Mouse (Mus musculus): ENCODE measurements around the gene Tmem88. TPM values are rescaled to one million over a fixed set of nuclear protein-coding genes. Genes with fewer than 3 reads are reported as not detected.

The Tmem88 gene
- total RNA-seq, 2 experiments from 2014 or later: 3.6 to 3.8 TPM

DNA sequence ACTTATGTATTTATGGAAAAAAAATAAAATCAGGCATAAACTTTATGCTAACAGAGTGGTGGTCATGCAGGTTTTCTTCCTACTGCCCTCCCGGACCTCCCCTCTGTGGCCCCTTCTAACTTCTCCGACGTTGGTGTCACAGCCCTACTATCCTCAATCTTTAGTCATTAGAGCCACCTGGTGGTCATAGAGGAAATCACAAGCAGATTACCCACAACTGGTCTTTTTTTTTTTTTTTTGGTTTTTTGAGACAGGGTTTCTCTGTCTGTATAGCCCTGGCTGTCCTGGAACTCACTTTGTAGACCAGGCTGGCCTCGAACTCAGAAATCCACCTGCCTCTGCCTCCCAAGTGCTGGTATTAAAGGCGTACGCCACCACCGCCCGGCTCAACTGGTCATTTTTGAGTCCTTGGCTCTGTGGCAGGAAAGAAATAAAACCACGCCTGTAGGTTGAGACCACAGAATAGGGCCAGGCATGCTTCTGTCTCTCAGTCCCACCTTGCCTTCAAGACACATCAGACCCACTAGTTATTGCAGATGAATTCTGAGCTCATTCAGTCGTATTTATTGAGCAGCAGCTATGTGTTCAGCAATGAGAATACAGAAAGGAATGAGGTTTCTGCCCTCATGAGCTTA is 7.5 kb downstream of the Tmem88 start:
- peak; percentile 80 to 82 for DNase-seq (ENCODE audit: low spot score in 2 of 2)
- intact Hi-C loops (cut with DNase I): loop anchor here (1.0 to 2.0 kb wide), 3 partner anchors 118 to 132 kb away; no protein-coding TSS in a partner anchor

DNA sequence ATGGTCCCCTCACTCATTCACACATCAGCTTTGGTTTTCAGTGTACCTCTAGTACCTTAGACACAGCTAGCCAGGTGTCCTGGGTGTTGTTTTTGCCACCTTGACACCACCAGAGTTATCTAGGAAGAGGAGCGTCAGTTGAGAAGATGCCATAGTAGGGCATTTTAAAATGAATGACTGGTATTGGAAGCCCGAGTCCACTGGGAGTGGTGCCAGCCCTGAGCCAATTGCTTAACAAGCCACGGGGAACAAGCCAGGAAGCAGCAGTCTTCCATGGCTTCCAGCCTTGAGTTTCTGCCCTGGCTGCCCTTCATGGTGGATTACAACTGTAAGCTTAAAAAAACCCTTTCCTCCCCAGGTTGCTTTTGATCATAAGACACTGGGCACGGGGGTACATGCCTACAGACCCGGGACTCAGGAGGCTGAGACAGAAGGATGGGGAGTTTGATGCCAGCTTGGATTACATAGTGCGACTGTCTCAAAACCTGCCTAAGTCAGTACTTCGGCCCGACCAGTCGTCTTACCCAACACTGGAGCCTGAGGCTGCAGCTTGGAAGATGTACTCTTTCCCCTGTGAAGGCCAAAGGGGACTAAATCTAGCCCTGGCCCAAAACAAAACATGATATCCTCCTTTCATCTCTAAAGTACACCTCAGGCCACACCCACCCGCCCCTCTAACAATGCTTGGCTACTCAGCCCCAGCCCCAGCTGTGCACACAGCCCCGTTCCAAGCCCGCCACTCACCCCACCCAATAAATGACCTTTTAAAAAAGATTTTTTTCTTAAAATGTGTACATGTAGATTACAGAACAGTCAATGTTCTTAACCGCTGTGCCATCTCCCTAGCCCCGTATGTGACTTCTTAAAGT is 8.3 kb downstream of the Tmem88 start:
- intact Hi-C loops (cut with DNase I): loop anchor here (1.0 to 5.0 kb wide), 5 partner anchors 65 to 192 kb away; partner anchors contain the start of gene Alox8
- peak in 1 of 2 experiments; percentile 59 for DNase-seq (ENCODE audit: low spot score in 2 of 2)

DNA sequence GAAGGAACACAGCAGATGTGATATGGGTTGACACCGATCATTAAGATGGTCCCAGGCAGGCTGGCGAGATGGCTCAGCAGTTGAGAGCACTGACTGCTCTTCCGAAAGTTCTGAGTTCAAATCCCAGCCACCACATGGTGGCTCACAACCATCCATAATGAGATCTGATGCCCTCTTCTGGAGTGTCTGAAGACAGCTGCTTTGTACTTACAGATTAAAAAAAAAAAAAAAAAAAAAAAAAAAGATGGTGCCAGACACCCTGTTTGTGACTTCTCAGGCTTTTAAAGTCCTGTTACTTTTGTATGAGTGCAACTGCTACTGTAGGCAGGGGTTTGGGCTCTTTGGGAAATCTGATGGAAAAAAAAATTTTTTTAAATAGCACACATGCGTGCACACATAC is 9.4 kb downstream of the Tmem88 start:
- DNase-seq (ENCODE audit: low spot score in 2 of 2): no peak

DNA sequence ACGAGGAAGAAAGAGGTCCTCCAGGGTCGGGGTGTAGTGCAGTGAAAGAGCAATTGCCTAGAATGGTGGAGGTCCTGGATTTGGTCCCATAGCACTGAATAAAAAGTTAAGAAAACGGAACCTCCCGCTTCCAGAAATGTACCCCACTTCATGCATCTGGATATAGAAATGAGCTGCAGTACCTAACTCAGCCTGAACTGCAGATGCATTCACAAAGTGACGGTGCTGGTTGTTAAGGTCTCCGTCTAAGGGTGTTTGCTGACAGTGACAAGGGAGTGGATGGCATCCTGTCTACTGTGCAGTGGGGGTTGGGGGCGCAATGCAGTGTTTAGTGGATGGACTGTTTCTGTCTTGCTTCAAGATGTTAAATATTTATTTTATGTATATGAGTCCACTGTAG is 11.3 kb downstream of the Tmem88 start:
- intact Hi-C loops (cut with DNase I): loop anchor here (5.0 kb wide), 1 partner anchor 189 kb away; the partner anchor contains the start of gene Alox8
- no peak for DNase-seq (ENCODE audit: low spot score in 2 of 2)

More for the DNA sequence above, 9.4 kb downstream of the Tmem88 start:
- intact Hi-C loops (cut with DNase I): loop anchor here (2.0 to 5.0 kb wide), 2 partner anchors 64 to 191 kb away; partner anchors contain the start of gene Alox8

DNA sequence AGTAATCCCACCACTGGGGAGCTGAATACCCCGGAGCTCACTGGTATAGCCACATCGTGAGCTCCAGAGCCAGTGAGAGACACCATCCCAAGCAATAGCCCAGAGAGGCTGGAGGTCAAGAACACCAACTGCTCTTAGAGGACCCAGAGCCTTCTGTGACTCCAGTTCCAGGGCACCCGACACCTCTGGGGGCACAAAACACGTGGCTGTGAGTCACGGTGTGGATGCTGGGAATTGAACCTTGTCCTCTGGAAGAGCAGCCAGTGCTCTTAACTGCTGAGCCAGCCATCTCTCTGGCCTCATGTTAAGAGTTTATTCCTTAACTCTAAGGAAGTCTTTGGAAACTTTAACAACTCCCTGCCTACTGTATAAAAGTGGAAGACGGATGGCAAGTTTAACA is 13.1 kb downstream of the Tmem88 start:
- no peak for DNase-seq (ENCODE audit: low spot score in 2 of 2)
- intact Hi-C loops (cut with DNase I): loop anchor here (5.0 kb wide), 1 partner anchor 188 kb away; the partner anchor contains the start of gene Alox8

DNA sequence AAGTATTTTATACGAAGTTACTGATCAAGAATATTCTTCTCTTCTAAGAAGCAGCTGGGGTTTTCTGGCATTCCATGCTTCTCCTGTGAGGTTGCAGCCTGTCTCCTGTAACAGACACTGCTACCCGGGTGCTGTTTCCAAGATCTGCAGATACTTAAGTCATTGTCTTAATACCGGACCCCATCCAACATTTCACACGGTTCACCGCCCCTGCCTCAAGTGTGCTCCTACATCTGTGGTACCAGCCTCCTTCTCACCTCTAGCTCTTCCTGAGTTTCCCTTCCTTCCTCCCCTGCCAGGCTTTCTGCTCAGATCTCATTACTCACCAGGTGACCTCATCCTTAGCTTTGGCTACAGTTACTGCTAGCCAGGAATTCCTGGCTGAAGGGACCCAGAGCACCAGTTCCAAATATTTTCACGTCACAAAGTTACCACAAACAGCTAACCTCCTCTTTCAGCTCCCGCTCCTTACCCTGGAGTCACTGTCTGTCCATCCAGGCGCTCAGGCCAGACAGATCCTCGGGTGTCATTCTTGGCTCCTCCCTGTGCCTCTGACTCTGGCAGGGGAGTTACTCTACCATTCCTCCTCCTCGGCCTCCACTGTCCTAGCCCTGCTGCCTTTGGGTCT is 15.4 kb downstream of the Tmem88 start:
- intact Hi-C loops (cut with DNase I): no loop called here
- no peak for DNase-seq (ENCODE audit: low spot score in 2 of 2)

DNA sequence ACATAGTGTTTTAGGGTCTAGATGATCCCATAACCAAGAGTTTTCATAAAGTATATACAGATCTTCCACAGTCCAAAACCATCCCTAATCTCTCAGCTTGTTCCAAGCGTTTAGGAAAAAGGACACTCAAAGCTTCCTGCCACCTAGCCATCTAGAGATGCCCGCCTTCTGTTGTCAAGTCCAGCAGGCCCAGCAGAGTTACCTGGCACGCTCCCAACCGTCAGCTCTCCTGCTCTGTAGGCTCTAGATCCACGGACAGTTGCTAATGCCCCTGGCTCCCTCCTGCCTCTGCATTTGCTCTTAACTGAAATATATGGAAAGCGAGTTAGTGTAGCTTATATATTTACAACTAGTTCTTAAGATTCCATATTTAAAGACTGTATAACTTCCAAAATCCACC is 16.7 kb downstream of the Tmem88 start:
- DNase-seq (ENCODE audit: low spot score in 2 of 2): no peak
- intact Hi-C loops (cut with DNase I): no loop called here

DNA sequence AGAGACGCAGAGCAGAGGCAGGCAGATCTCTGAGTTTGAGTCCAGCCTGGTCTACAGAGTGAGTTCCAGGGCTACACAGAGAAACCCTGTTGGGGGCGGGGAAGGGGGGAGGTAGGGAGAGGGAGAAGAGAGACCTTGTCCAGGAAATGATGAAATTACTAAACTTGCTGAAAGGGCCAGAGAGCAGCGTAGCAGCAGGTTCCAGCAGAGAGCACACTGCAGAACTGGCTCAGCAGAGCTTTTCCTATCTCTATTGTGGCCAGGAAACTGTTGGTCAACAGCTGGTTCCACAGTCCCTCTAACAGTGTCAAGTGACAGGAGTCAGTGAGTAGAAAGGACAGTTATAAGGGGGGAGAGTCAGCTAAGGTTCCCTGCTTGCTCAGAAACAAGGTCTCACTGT is 18.4 kb downstream of the Tmem88 start:
- intact Hi-C loops (cut with DNase I): no loop called here
- no peak for DNase-seq (ENCODE audit: low spot score in 2 of 2)

DNA sequence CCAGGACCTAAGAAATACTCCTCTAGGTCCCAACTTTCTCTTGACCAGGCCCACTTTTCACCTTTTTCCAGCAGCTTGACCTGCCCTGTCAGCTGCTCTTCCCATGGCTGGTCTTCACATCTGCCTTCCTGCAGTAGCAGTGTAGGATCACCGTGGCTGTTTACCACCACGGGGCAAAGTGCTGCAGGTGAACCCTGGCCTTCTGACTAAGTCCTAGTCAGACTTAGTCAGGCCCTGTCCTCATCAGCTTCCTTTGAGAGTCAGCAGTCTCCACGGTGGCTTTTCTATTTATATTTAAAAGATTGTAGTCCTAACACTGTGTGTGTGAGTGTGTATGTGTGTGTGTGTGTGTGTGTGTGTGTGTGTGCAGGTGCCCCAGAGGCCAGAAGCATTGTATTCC is 20.3 kb downstream of the Tmem88 start:
- no peak for DNase-seq (ENCODE audit: low spot score in 2 of 2)
- intact Hi-C loops (cut with DNase I): no loop called here

DNA sequence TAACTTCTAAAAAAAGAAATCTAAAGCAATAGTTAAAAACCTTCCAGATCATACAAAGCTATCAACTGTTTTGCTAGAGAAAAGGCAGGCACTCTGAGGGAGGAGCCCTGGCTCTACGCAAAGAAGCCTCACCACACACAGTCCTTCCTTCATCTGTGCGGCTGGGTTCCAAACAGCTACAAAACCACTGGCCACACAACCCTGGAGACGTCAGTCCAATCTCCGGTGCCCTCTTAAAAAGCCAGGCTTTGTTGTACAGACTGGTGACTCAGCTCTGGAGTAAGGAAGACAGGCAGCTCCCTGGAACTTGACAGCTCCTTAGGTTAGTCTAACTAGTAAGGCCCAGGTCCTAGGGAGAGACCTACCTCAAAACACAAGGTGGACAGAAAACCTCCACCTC is 22.4 kb downstream of the Tmem88 start:
- intact Hi-C loops (cut with DNase I): no loop called here
- DNase-seq (ENCODE audit: low spot score in 2 of 2): no peak

DNA sequence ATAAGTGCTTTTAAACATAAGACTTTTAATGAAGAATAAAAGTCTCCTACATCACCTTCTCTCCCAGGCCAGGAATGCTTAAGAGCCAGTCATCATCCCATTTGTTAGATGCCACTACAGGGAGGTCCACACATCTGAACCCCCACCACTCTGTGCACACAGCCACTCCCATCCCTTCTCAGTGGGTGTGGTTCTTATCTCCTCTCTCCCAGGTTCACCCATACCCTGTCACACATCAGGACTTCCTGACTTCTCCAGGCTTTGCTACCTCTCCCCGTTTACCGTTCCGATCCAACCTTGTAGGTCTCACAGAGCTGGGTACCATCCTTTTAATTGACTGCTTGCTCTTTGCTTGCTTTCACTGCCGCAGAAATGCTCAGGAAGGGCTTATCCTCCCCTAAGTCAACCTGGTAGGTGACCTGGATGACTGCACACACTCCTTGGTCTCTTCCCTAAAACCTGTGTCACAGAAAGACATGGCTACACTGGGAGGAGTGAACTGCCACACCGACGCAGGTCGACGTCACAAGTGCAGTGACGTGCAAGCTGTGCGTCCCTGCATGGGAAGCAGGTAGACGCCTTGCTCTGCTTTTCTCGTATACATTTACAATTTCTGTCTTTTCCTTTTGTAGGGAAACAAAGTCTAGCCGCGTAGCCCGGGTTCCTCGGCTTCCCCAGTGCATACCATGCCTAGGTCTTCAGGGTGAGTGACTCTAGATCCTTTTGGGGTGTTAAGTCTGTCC is 24.6 kb downstream of the Tmem88 start:
- intact Hi-C loops (cut with DNase I): no loop called here

DNA sequence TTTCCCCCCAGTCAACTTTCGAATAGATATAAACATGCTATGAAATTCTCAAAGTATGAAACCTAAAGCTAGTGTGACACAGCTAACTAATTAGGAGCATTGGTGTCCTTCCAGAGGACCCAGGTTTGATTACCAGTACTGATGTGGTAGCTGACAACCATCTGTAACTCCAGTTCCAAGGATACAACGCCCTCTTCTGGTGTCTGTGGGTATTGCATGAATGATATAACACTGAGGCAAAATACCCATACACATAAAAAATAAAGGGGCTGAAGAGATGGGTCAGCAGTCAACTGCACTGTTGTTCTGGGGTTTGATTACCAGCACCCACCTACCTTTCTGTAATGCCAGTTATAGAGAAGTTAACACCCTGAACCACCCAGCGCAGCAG is 25.3 kb downstream of the Tmem88 start:
- intact Hi-C loops (cut with DNase I): no loop called here
- no peak for DNase-seq (ENCODE audit: low spot score in 2 of 2)

More for the DNA sequence above, 24.6 kb downstream of the Tmem88 start:
- DNase-seq (ENCODE audit: low spot score in 2 of 2): no peak

DNA sequence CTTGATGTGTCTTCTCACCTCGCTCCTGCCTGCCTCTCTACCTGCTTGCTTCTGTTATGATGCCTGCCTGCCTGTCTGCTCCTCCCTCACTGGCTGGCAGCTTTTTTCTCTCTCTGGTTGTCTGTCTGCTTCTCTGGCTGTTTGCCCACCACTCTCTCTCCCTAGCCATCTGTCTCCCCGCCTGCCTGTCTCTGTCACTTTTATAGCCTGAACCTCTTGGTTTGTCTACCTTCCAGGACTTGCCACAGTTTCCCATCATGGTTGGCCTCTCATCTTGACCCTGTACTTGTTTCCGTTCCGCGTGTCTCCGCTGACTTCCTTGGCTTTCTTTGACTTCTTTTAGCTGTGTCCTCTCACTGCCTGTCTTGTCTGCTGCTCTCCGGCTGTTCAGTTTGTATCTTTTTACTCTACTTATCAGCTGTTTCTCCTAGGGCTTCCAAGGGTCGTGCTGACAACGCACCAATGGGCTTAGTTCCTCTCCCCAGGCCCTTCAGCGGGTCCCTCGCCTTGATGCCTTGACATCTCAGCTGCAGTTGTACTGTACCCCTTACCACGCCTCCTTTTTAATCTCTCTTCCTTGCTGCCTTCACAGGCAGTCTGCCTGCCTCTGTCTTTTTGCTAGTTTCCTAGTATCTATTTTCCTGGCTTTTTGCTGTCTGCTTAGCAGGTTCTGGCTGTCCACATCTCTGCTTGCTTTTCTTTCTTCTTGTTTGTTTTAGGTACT is 25.8 kb downstream of the Tmem88 start:
- intact Hi-C loops (cut with DNase I): no loop called here
- DNase-seq (ENCODE audit: low spot score in 2 of 2): peak; percentile 64 to 84

DNA sequence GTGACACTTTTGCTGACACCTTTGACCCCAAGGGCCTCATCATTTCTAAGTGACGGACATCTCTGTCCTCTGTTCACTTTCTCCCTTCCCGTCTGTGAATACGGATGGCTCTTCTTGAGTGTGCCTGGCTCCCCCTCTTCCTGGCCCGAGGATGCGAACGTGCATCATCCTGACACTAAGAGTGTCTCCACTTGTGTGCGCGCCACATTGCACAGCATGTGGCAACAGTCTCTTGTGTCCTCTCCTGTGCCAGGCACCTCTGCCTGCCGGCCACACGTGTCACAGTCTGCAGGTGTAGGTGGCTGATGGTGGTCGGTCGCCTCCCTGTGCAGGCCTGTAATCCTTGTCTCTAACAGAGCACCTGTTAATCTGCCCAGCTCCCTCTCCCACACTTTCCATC is 26.4 kb downstream of the Tmem88 start:
- intact Hi-C loops (cut with DNase I): no loop called here
- DNase-seq (ENCODE audit: low spot score in 2 of 2): no peak

DNA sequence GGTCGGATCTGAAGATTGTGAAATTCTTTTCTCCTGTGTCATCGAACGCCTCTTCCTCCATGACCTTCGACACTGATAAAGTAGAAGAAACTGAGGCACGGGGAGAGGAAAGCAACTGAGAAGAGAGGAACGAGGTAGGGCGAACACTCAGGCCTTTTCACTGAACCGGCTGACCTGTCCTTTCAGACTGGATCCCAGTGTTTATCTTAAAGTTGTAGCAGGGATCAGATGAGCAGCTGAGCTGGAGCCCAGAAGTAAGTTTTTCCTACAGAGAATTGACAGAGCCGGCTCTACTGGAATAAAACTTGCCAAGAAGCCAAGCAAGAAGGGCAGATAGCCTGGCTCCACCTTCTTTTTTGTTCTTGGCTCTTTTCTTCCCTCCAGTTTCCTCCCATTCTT is 27.2 kb downstream of the Tmem88 start:
- no peak for DNase-seq (ENCODE audit: low spot score in 2 of 2)
- intact Hi-C loops (cut with DNase I): no loop called here

DNA sequence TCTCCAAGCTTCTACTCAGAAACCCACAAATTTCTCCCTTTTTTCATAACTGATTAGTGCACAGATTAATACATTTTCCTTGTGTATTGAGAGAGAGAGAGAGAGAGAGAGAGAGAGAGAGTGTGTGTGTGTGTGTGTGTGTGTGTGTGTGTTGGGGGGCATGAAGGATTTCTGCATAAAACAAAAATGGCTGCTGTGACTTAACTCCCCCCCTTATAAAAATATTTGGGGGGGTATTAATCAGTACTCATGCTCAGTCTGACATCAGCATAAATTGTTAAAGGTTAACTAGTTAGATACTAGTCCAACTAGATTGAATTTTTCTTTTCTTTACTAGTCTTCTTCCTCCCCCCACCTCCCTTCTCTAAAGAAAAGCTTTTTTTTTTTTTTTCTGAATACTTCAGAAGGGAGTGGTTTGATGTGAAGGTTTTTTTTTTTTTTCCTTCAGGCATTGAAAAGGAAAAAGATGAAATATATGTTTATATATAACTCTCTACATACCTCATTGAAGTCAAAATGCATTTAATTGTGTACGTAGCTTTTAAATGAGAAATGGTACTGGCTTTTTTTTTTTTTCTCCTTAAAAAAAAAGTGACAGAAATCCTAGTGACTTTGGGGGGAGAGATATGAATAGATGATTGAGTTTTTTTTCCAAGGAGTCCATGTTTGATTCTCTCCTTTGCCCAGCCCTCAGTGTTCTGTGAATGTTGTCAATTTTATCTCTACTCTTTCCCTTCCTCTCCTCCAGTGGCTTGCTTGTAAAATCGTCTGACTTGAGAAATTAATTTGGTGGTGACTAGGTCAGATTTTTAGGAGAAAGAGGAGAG is 27.8 kb downstream of the Tmem88 start:
- no peak for DNase-seq (ENCODE audit: low spot score in 2 of 2)
- intact Hi-C loops (cut with DNase I): loop anchor here (5.0 kb wide), 2 partner anchors 48 to 273 kb away; partner anchors contain the start of genes Cntrob, Per1 and Trappc1

DNA sequence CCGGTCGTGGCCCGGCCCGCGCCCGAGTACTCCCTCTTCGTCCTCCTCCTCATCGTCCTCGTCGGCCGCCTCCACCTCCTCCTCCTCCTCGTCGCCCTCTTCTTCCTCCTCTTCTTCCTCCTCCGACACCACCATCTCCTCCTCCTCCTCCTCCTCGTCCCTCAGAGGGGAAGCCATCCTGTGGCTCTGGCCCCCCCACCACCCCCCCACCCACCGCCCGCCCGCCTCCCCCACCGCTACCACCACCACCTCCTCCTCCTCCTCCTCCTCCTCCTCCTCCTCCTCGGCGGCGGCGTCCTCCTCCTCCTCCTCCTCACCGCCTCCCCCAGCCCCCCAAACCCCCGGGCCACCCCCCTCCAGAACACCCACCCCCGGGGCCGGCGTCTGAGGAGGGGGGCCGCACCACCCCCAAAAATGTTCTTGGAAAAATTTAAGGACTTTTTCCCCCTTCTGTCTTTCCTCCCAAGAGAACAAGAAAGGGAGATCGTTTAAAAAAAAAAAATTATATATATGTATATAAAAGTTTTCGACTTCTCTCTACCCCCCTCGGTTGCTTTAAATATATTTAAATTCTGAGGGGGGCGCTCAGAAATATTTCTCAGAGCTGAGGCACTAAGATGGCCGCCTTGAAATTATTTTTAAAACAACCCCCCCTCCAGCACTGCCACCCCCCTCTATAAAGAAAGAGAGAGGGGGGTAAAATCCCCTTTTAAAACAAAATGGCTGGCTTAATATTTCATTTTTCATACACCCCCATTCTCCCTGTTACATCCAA is 28.6 kb downstream of the Tmem88 start, which contains the start of gene Chd3:
TSS of gene Chd3 (minus strand) at position 192 of the 775 bp plus-strand sequence.
- intact Hi-C loops (cut with DNase I): loop anchor here (5.0 kb wide), 2 partner anchors 47 to 272 kb away; partner anchors contain the start of genes Cntrob, Per1 and Trappc1
- no peak for DNase-seq (ENCODE audit: low spot score in 2 of 2)
